Mouse (Mus musculus) intestine, embryonic 16.5 days (tissue): Measurements from ENCODE around the gene Nt5c2. TPM values are rescaled to one million over a fixed set of nuclear protein-coding genes. Genes with fewer than 3 reads are reported as not detected.

Experiments
- ATAC-seq: fragments of 200-750 bp; cut with Nextera tagmentation; 2 replicates; pipeline ENCODE4 v1.8.0; 2017; ENCODE audit warnings: moderate TSS enrichment, moderate library complexity
- H3K27ac ChIP-seq: fragments of 300-500 bp; sonication (generic); 2 replicates; pipeline ENCODE4 v1.5.1; 2014; ENCODE audit warnings: mild to moderate bottlenecking, low read length
- H3K27me3 ChIP-seq: fragments of 300-500 bp; sonication (generic); replicated peaks from 2 replicates; pipeline ENCODE4 v1.6.1; 2014; ENCODE audit warnings: low read length, control low read depth, mixed read lengths; ENCODE audit not compliant: control insufficient read depth, insufficient read depth
- H3K36me3 ChIP-seq: fragments of 300-500 bp; sonication (generic); 2 replicates; pipeline ENCODE4 v1.6.1; 2014; ENCODE audit warnings: low read length, control low read depth; ENCODE audit not compliant: control insufficient read depth, insufficient read depth
- H3K4me1 ChIP-seq: fragments of 300-500 bp; sonication (generic); 2 replicates; pipeline ENCODE4 v1.6.1; 2014; ENCODE audit warnings: low read length, control low read depth, mixed read lengths; ENCODE audit not compliant: control insufficient read depth, insufficient read depth
- H3K4me2 ChIP-seq: fragments of 300-500 bp; sonication (generic); 2 replicates; pipeline ENCODE4 v1.6.1; 2014; ENCODE audit warnings: low read depth, low read length, control low read depth
- H3K4me3 ChIP-seq: fragments of 300-500 bp; sonication (generic); 2 replicates; pipeline ENCODE4 v1.5.1; 2014; ENCODE audit warnings: mild to moderate bottlenecking, low read length
- H3K9ac ChIP-seq: fragments of 300-500 bp; sonication (generic); 2 replicates; pipeline ENCODE4 v1.6.1; 2014; ENCODE audit warnings: low read depth, low read length
- H3K9me3 ChIP-seq: fragments of 300-500 bp; sonication (generic); 2 replicates; pipeline ENCODE4 v1.6.1; 2016; ENCODE audit warnings: low read length, control low read depth; ENCODE audit not compliant: control insufficient read depth
- WGBS: fragments of 180-500 bp; shearing (Covaris S2); extraction: QIAGEN DNeasy Blood & Tissue Kit; methylation state at CpG from one replicate; pipeline ENCODE4 v1.1.7; 2014; 5-methylcytosine and 5-hydroxymethylcytosine counted together
- polyA plus RNA-seq: library from polyadenylated mRNA; unstranded; fragments of >200 nt; fragmentation: Nextera tagmentation; extraction: Ambion mirVana; gene quantifications from 2 replicates; pipeline ENCODE4 v1.2.1, GENCODE M21; 2015

Gene Nt5c2
- polyA plus RNA-seq, 1 experiment from 2014 or later: 45.3 TPM

- Histone ChIP-seq H3K27me3 (no peaks in the 10 kb centered on the region), H3K4me1 (peaks cover 5% of the 10 kb centered on the region; the same call in 1 of the 2 replicates), H3K9ac (no peak overlapping the region), H3K4me2 (no peak overlapping the region), H3K36me3 (no peaks in the 10 kb centered on the region), H3K27ac (no peak overlapping the region), H3K9me3 (no peaks in the 10 kb centered on the region), H3K4me3 (no peak overlapping the region)
- 54% methylated on average over 6 of the region's 6 CpGs for WGBS
- ATAC-seq: no peak
These were observed 150.1 kb downstream of the Nt5c2 start for GRCm38 (mm10) chr19:46864731-46865331.

- no peaks in the 10 kb centered on the region for H3K36me3 ChIP-seq
- no peak overlapping the region for H3K4me3 ChIP-seq
- H3K9me3 ChIP-seq: no peaks in the 10 kb centered on the region
- no peak overlapping the region for H3K4me2 ChIP-seq
- H3K27ac ChIP-seq: no peak overlapping the region
- peaks cover 5% of the 10 kb centered on the region; the same call in 1 of the 2 replicates for H3K4me1 ChIP-seq
- WGBS: 42% methylated on average over 6 of the region's 6 CpGs
- H3K27me3 ChIP-seq: no peaks in the 10 kb centered on the region
- no peak for ATAC-seq
- no peak overlapping the region for H3K9ac ChIP-seq
These were observed 150.9 kb downstream of the Nt5c2 start for GRCm38 (mm10) chr19:46864079-46864478.

GRCm38 (mm10) chr19:46863236-46863927 lies 151.6 kb downstream of the Nt5c2 start:
- 76% methylated on average over 17 of the region's 17 CpGs for WGBS
- no peak overlapping the region; the same call in 1 of the 2 replicates for H3K27ac ChIP-seq
- peaks cover 5% of the 10 kb centered on the region; the same call in 1 of the 2 replicates for H3K4me1 ChIP-seq
- no peak overlapping the region for H3K4me3 ChIP-seq
- no peaks in the 10 kb centered on the region for H3K27me3 ChIP-seq
- no peaks in the 10 kb centered on the region for H3K36me3 ChIP-seq
- no peaks in the 10 kb centered on the region for H3K9me3 ChIP-seq
- no peak overlapping the region for H3K4me2 ChIP-seq
- H3K9ac ChIP-seq: no peak overlapping the region
- no peak for ATAC-seq

GRCm38 (mm10) chr19:46862556-46862955 lies 152.4 kb downstream of the Nt5c2 start:
- Histone ChIP-seq H3K4me2 (no peak overlapping the region), H3K4me1 (peaks cover 5% of the 10 kb centered on the region; the same call in 1 of the 2 replicates), H3K9ac (no peak overlapping the region), H3K4me3 (no peak overlapping the region), H3K9me3 (no peaks in the 10 kb centered on the region), H3K36me3 (no peaks in the 10 kb centered on the region), H3K27ac (no peak overlapping the region), H3K27me3 (no peaks in the 10 kb centered on the region)
- WGBS: 23% methylated on average over 3 of the region's 3 CpGs
- ATAC-seq: no peak

- Histone ChIP-seq H3K27me3 (no peaks in the 10 kb centered on the region), H3K4me3 (no peak overlapping the region), H3K9ac (no peak overlapping the region), H3K9me3 (no peaks in the 10 kb centered on the region), H3K4me2 (no peak overlapping the region), H3K27ac (no peak overlapping the region), H3K36me3 (no peaks in the 10 kb centered on the region), H3K4me1 (peaks cover 4% of the 10 kb centered on the region; the same call in 1 of the 2 replicates)
- ATAC-seq: no peak
- 82% methylated on average over 7 of the region's 7 CpGs for WGBS
These were observed 156.8 kb downstream of the Nt5c2 start for GRCm38 (mm10) chr19:46858200-46858599.

GRCm38 (mm10) chr19:46857277-46857989 lies 157.5 kb downstream of the Nt5c2 start:
- ATAC-seq: 0 out of 2 replicates have a peak, but pooled peaks have one; percentile 46
- Histone ChIP-seq H3K9ac (no peak overlapping the region), H3K36me3 (no peaks in the 10 kb centered on the region), H3K27ac (no peak overlapping the region), H3K4me1 (no peaks in the 10 kb centered on the region; the same call in 1 of the 2 replicates), H3K4me3 (no peak overlapping the region), H3K4me2 (no peak overlapping the region), H3K9me3 (no peaks in the 10 kb centered on the region), H3K27me3 (no peaks in the 10 kb centered on the region)
- 51% methylated on average over 9 of the region's 9 CpGs for WGBS

GRCm38 (mm10) chr19:46856780-46857179 lies 158.2 kb downstream of the Nt5c2 start:
- ATAC-seq: no peak
- H3K27ac ChIP-seq: no peak overlapping the region
- H3K9me3 ChIP-seq: no peaks in the 10 kb centered on the region
- no peaks in the 10 kb centered on the region for H3K27me3 ChIP-seq
- H3K9ac ChIP-seq: no peak overlapping the region
- H3K36me3 ChIP-seq: no peaks in the 10 kb centered on the region
- no peak overlapping the region for H3K4me3 ChIP-seq
- WGBS: 27% methylated on average over 10 of the region's 10 CpGs
- no peaks in the 10 kb centered on the region for H3K4me1 ChIP-seq
- no peak overlapping the region for H3K4me2 ChIP-seq

GRCm38 (mm10) chr19:46856232-46856631 lies 158.7 kb downstream of the Nt5c2 start:
- no peak overlapping the region for H3K27ac ChIP-seq

GRCm38 (mm10) chr19:46849443-46849997 lies 165.4 kb downstream of the Nt5c2 start:
- WGBS: 56% methylated on average over 9 of the region's 9 CpGs
- Histone ChIP-seq H3K36me3 (no peaks in the 10 kb centered on the region), H3K27ac (no peak overlapping the region), H3K9ac (no peak overlapping the region), H3K4me1 (peaks cover 10% of the 10 kb centered on the region; the same call in 1 of the 2 replicates), H3K4me3 (no peak overlapping the region), H3K27me3 (no peaks in the 10 kb centered on the region), H3K4me2 (no peak overlapping the region), H3K9me3 (no peaks in the 10 kb centered on the region)
- ATAC-seq: peak; percentile 84

More at GRCm38 (mm10) chr19:46856232-46856631, 158.7 kb downstream of the Nt5c2 start:
- no peak for ATAC-seq
- no peaks in the 10 kb centered on the region for H3K4me1 ChIP-seq
- no peaks in the 10 kb centered on the region for H3K27me3 ChIP-seq
- no peak overlapping the region for H3K4me3 ChIP-seq
- H3K4me2 ChIP-seq: no peak overlapping the region
- 40% methylated on average over 6 of the region's 6 CpGs for WGBS
- no peaks in the 10 kb centered on the region for H3K36me3 ChIP-seq
- no peak overlapping the region for H3K9ac ChIP-seq
- H3K9me3 ChIP-seq: no peaks in the 10 kb centered on the region
